Mouse (Mus musculus) embryonic fibroblast, embryonic 13.5 days (primary cell): ENCODE results near the gene Whrn.

Experiments
- CTCF ChIP-seq: IDR thresholded peaks from 2 replicates; pipeline ENCODE4 v1.5.1; 2011; ENCODE audit warnings: mild to moderate bottlenecking, control low read depth, low read length, moderate library complexity, borderline replicate concordance; ENCODE audit not compliant: insufficient read depth
- POLR2A ChIP-seq: IDR thresholded peaks from 2 replicates; pipeline ENCODE4 v1.6.1; 2011; ENCODE audit warnings: low read depth, mild to moderate bottlenecking, control low read depth, low read length, moderate library complexity

- TF ChIP-seq POLR2A (no peak), CTCF (no peak)
These were observed 95.1 kb downstream of the Whrn start for GRCm38 (mm10) chr4:63400541-63401306.
